Mouse (Mus musculus): ENCODE results near the gene Dcaf6. TPM values are rescaled to one million over a fixed set of nuclear protein-coding genes. Genes with fewer than 3 reads are reported as not detected.

The Dcaf6 gene
- 10 to 100 TPM; 19.0 to 22.3 TPM for total RNA-seq (2023)

GRCm38 (mm10) chr1:165460360-165460800 is at the start of gene Dcaf6, which contains the start of gene Mpc2:
Gene Dcaf6, minus strand, starts transcription at chr1:165460475.
Gene Mpc2, plus strand, starts transcription at chr1:165460637.

DNA sequence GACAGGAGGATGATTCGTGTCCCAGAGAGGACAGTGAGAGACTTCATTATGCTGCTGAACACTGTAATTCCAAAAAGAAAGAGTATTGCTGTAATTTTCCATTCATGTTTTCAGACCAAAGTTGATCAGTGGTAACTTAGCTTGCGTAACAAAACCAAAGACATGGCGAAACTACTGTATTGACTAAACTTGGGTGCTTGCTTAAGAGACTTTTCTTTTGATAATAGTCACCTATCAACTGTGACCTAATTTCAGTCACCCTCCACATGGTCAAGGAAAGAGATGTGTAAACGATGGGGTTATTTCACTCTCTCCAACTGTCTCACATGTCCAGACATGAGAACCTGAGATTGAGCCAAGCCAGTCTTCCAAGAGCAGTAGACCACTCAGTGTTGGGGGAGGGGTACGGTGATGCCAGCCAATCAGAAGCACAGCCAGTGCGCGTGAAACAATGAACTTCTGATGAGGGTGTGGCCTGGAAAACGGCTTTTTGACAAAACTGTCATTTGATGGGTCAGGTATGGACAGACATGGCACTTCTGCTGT is 24.5 kb upstream of the Dcaf6 start, which contains the start of gene Adcy10:
Gene Adcy10, plus strand, starts transcription at position 496 of the 546 bp plus-strand sequence.

GRCm38 (mm10) chr1:165295489-165295888 is 164.8 kb downstream of the Dcaf6 start, which contains the start of gene Gpr161:
Gene Gpr161, plus strand, starts transcription at chr1:165295789.

Other genes with a start within 250 kb of the Dcaf6 start
- gene Tiprl, start 223.5 kb downstream of the Dcaf6 start, total RNA-seq (2023): 10 to 100 TPM; 24.3 to 34.3 TPM
- under 1 TPM; 0.15 to 0.16 TPM for gene Gpr161, start 164.7 kb downstream of the Dcaf6 start, total RNA-seq (2023)
- gene Mpc2, start 162 bp upstream of the Dcaf6 start, total RNA-seq (2023): 10 to 100 TPM; 45.0 to 47.2 TPM
- under 1 TPM in 1 of 2 experiments, not detected in 1; 0.47 TPM for gene Adcy10, start 24.7 kb upstream of the Dcaf6 start, total RNA-seq (2023)
- 10 to 100 TPM; 19.7 to 24.7 TPM for gene Mpzl1, start 174.1 kb upstream of the Dcaf6 start, total RNA-seq (2023)
- 100 to 1,000 TPM; 115 to 122 TPM for gene Rcsd1, start 249.3 kb upstream of the Dcaf6 start, total RNA-seq (2023)